Mouse (Mus musculus) brain, embryonic 14.5 days (tissue): Measurements from ENCODE around the gene Ppox.
A peak's percentile ranks its signal among the peaks of the same experiment; 100 is the strongest.

Experiments used
- CTCF ChIP-seq: fragments of 200-500 bp; IDR thresholded peaks from 2 replicates; pipeline ENCODE4 v1.5.1; 2012; ENCODE audit warnings: inconsistent platforms, mild to moderate bottlenecking, moderate library complexity, borderline replicate concordance; ENCODE audit not compliant: insufficient read depth, insufficient read length; ENCODE audit errors: extremely low read depth
- POLR2A ChIP-seq: fragments of 200-500 bp; IDR thresholded peaks from 2 replicates; pipeline ENCODE4 v1.6.1; 2012; ENCODE audit warnings: mild to moderate bottlenecking, inconsistent platforms, borderline replicate concordance; ENCODE audit not compliant: poor library complexity, insufficient read depth, insufficient read length, severe bottlenecking; ENCODE audit errors: extremely low read depth

- TF ChIP-seq CTCF = peak; percentile 82
- TF ChIP-seq POLR2A = no peak
Measured at GRCm38 (mm10) chr1:171256937-171257548, 23.9 kb downstream of the Ppox start.
